Mouse (Mus musculus): ENCODE results near the gene Cdk6. TPM values are rescaled to one million over a fixed set of nuclear protein-coding genes. Genes with fewer than 3 reads are reported as not detected.
"Not testable (repeated sequence)": the region's sequence is repeated elsewhere in the genome, so short reads cannot be mapped to it uniquely, and the experiment has no call there.

Cdk6 gene
- polyA plus RNA-seq, 1 experiment = 29.0 TPM

DNA sequence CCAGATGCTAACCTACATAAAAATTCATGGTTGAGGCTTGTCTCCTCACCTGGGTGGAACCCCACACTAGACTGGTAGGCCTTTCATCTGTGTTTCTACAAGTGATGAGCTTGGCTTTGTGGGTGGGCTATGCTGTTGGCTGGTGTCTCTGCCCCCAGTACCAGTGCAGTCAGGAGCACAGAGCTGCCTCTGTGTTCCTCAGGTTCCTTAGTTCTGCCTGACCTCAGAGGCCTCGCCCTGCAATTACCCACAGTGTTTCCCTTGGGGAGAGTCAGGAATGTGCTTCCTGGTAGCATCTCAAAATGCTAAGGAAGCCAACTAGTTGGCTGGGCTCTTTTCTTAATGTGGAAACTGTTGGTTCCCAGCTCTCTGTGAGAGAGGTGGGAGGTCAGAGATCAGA is 35.1 kb upstream of the Cdk6 start:
- TF ChIP-seq POLR2A (IDR thresholded peaks at IDR 0.05; ENCODE audit: insufficient read depth, low read length) = no peak
- no peak for TF ChIP-seq EP300 (IDR thresholded peaks at IDR 0.05; ENCODE audit: insufficient read depth, low read depth, low read length)
- no peak for TF ChIP-seq CTCF (IDR thresholded peaks at IDR 0.05; ENCODE audit: low read depth, low read length)
- no peaks in the 10 kb centered on the region; the same call in 1 of the 2 replicates for H3K9me3 ChIP-seq (replicated peaks; ENCODE audit: control insufficient read depth, insufficient read depth, low read length, poor library complexity, severe bottlenecking)
- H3K4me1 ChIP-seq (ENCODE audit: control insufficient read depth, insufficient read depth, low read length) = peaks cover 9% of the 10 kb centered on the region
- no peak overlapping the region for H3K4me3 ChIP-seq (ENCODE audit: low read depth, low read length)
- no peak overlapping the region for H3K9ac ChIP-seq (ENCODE audit: low read depth, poor library complexity, severe bottlenecking)
- no peaks in the 10 kb centered on the region for H3K27me3 ChIP-seq (ENCODE audit: control insufficient read depth, insufficient read depth, low read length, poor library complexity, severe bottlenecking)
- no peaks in the 10 kb centered on the region for H3K36me3 ChIP-seq (ENCODE audit: control insufficient read depth, insufficient read depth, low read length, poor library complexity, severe bottlenecking)
- no peak overlapping the region for H3K27ac ChIP-seq (ENCODE audit: insufficient read depth, low read length)

- Histone ChIP-seq H3K27ac (ENCODE audit: insufficient read depth, low read length) (no peak overlapping the region), H3K9me3 (replicated peaks; ENCODE audit: control insufficient read depth, insufficient read depth, low read length, poor library complexity, severe bottlenecking) (no peaks in the 10 kb centered on the region), H3K4me3 (ENCODE audit: low read depth, low read length) (no peak overlapping the region), H3K36me3 (ENCODE audit: control insufficient read depth, insufficient read depth, low read length, poor library complexity, severe bottlenecking) (no peaks in the 10 kb centered on the region), H3K9ac (ENCODE audit: low read depth, poor library complexity, severe bottlenecking) (no peak overlapping the region), H3K27me3 (ENCODE audit: control insufficient read depth, insufficient read depth, low read length, poor library complexity, severe bottlenecking) (no peaks in the 10 kb centered on the region), H3K4me1 (ENCODE audit: control insufficient read depth, insufficient read depth, low read length) (peaks cover 9% of the 10 kb centered on the region)
- TF ChIP-seq POLR2A (IDR thresholded peaks at IDR 0.05; ENCODE audit: insufficient read depth, low read length) = no peak
- TF ChIP-seq EP300 (IDR thresholded peaks at IDR 0.05; ENCODE audit: insufficient read depth, low read depth, low read length) = no peak
- TF ChIP-seq CTCF (IDR thresholded peaks at IDR 0.05; ENCODE audit: low read depth, low read length) = no peak
These were observed 32.2 kb upstream of the Cdk6 start for GRCm38 (mm10) chr5:3309122-3309521.

GRCm38 (mm10) chr5:3309587-3309986 is 31.7 kb upstream of the Cdk6 start:
- H3K4me3 ChIP-seq (ENCODE audit: low read depth, low read length) = no peak overlapping the region
- no peaks in the 10 kb centered on the region for H3K9me3 ChIP-seq (replicated peaks; ENCODE audit: control insufficient read depth, insufficient read depth, low read length, poor library complexity, severe bottlenecking)
- no peak for TF ChIP-seq EP300 (IDR thresholded peaks at IDR 0.05; ENCODE audit: insufficient read depth, low read depth, low read length)
- no peak for TF ChIP-seq CTCF (IDR thresholded peaks at IDR 0.05; ENCODE audit: low read depth, low read length)
- TF ChIP-seq POLR2A (IDR thresholded peaks at IDR 0.05; ENCODE audit: insufficient read depth, low read length) = no peak
- no peaks in the 10 kb centered on the region for H3K27me3 ChIP-seq (ENCODE audit: control insufficient read depth, insufficient read depth, low read length, poor library complexity, severe bottlenecking)
- H3K27ac ChIP-seq (ENCODE audit: insufficient read depth, low read length) = no peak overlapping the region
- H3K9ac ChIP-seq (ENCODE audit: low read depth, poor library complexity, severe bottlenecking) = no peak overlapping the region
- H3K4me1 ChIP-seq (ENCODE audit: control insufficient read depth, insufficient read depth, low read length) = peaks cover 9% of the 10 kb centered on the region
- no peaks in the 10 kb centered on the region for H3K36me3 ChIP-seq (ENCODE audit: control insufficient read depth, insufficient read depth, low read length, poor library complexity, severe bottlenecking)

- H3K27ac ChIP-seq (ENCODE audit: insufficient read depth, low read length); H3K4me3 ChIP-seq (ENCODE audit: low read depth, low read length); H3K27me3 ChIP-seq (ENCODE audit: control insufficient read depth, insufficient read depth, low read length, poor library complexity, severe bottlenecking); H3K4me1 ChIP-seq (ENCODE audit: control insufficient read depth, insufficient read depth, low read length); H3K9ac ChIP-seq (ENCODE audit: low read depth, poor library complexity, severe bottlenecking); H3K9me3 ChIP-seq (replicated peaks; ENCODE audit: control insufficient read depth, insufficient read depth, low read length, poor library complexity, severe bottlenecking); H3K36me3 ChIP-seq (ENCODE audit: control insufficient read depth, insufficient read depth, low read length, poor library complexity, severe bottlenecking): not testable (repeated sequence)
These were observed 30.1 kb upstream of the Cdk6 start for GRCm38 (mm10) chr5:3311156-3311555.

GRCm38 (mm10) chr5:3317724-3318123 is 23.6 kb upstream of the Cdk6 start:
- H3K4me1 ChIP-seq (ENCODE audit: control insufficient read depth, insufficient read depth, low read length); H3K9ac ChIP-seq (ENCODE audit: low read depth, poor library complexity, severe bottlenecking); H3K4me3 ChIP-seq (ENCODE audit: low read depth, low read length); H3K9me3 ChIP-seq (replicated peaks; ENCODE audit: control insufficient read depth, insufficient read depth, low read length, poor library complexity, severe bottlenecking); H3K36me3 ChIP-seq (ENCODE audit: control insufficient read depth, insufficient read depth, low read length, poor library complexity, severe bottlenecking); H3K27me3 ChIP-seq (ENCODE audit: control insufficient read depth, insufficient read depth, low read length, poor library complexity, severe bottlenecking); H3K27ac ChIP-seq (ENCODE audit: insufficient read depth, low read length): not testable (repeated sequence)

GRCm38 (mm10) chr5:3320225-3320624 is 21.1 kb upstream of the Cdk6 start:
- no peak overlapping the region for H3K9ac ChIP-seq (ENCODE audit: low read depth, poor library complexity, severe bottlenecking)
- H3K9me3 ChIP-seq (replicated peaks; ENCODE audit: control insufficient read depth, insufficient read depth, low read length, poor library complexity, severe bottlenecking) = no peaks in the 10 kb centered on the region
- TF ChIP-seq EP300 (IDR thresholded peaks at IDR 0.05; ENCODE audit: insufficient read depth, low read depth, low read length) (no peak), CTCF (IDR thresholded peaks at IDR 0.05; ENCODE audit: low read depth, low read length) (no peak), POLR2A (IDR thresholded peaks at IDR 0.05; ENCODE audit: insufficient read depth, low read length) (no peak)
- no peak overlapping the region for H3K27ac ChIP-seq (ENCODE audit: insufficient read depth, low read length)
- no peaks in the 10 kb centered on the region for H3K27me3 ChIP-seq (ENCODE audit: control insufficient read depth, insufficient read depth, low read length, poor library complexity, severe bottlenecking)
- no peaks in the 10 kb centered on the region for H3K36me3 ChIP-seq (ENCODE audit: control insufficient read depth, insufficient read depth, low read length, poor library complexity, severe bottlenecking)
- H3K4me3 ChIP-seq (ENCODE audit: low read depth, low read length) = no peak overlapping the region
- no peaks in the 10 kb centered on the region for H3K4me1 ChIP-seq (ENCODE audit: control insufficient read depth, insufficient read depth, low read length)

DNA sequence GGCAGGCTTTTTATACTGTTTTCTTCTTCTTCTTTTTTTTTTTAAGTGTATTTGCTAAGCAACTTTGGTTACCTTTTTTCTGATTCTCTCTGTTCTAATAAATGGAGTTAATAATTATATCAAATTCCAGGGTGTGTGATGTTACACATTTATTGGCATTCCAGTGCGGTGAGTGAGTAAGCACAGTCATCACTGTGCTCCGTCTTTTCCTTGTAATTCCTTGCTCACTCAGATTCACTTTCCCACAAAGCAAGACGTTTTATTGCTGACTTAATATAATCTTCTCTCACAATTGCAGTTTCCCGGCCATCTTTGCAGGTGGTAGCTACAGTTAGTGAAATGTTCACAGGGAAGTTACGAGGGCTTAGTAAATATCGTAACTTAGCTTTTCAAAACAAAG is 19.2 kb upstream of the Cdk6 start:
- Histone ChIP-seq H3K4me3 (ENCODE audit: low read depth, low read length) (no peak overlapping the region), H3K27ac (ENCODE audit: insufficient read depth, low read length) (no peak overlapping the region), H3K9ac (ENCODE audit: low read depth, poor library complexity, severe bottlenecking) (no peak overlapping the region), H3K4me1 (ENCODE audit: control insufficient read depth, insufficient read depth, low read length) (no peaks in the 10 kb centered on the region), H3K36me3 (ENCODE audit: control insufficient read depth, insufficient read depth, low read length, poor library complexity, severe bottlenecking) (no peaks in the 10 kb centered on the region), H3K27me3 (ENCODE audit: control insufficient read depth, insufficient read depth, low read length, poor library complexity, severe bottlenecking) (no peaks in the 10 kb centered on the region), H3K9me3 (replicated peaks; ENCODE audit: control insufficient read depth, insufficient read depth, low read length, poor library complexity, severe bottlenecking) (no peaks in the 10 kb centered on the region)
- no peak for TF ChIP-seq POLR2A (IDR thresholded peaks at IDR 0.05; ENCODE audit: insufficient read depth, low read length)
- no peak for TF ChIP-seq CTCF (IDR thresholded peaks at IDR 0.05; ENCODE audit: low read depth, low read length)
- no peak for TF ChIP-seq EP300 (IDR thresholded peaks at IDR 0.05; ENCODE audit: insufficient read depth, low read depth, low read length)
